In genomic region chr9:110057200-110057599, GRCm38 (mm10) we compare ENCODE assay signal across 20 mouse cellular contexts.
DNase-seq lines count a peak whose midpoint lies in the region; ATAC-seq and TF ChIP-seq lines count a peak whose summit lies in the region.
"Had no signal": no experiment of that assay in that cellular context is flagged by ENCODE, and none has a peak within 500 bp of the region (broad histone marks: within the 10 kb centered on the region; RNA-seq: fewer than 3 reads in every experiment).

No protein-coding gene starts in this region.

- ATAC-seq in lung, embryonic 14.5 days (ENCODE audit: insufficient read depth) = peak; percentile 69
- ATAC-seq: CD4-positive, CD25-positive, alpha-beta regulatory T cell, adult 4 months; intestine, embryonic 15.5 days; liver, postnatal 0 days; midbrain, embryonic 15.5 days; Patski had no signal

- peak overlapping the region; percentile 2 for H3K27ac ChIP-seq in gastrocnemius, adult 2 months
- no peak overlapping the region for H3K27ac ChIP-seq in kidney, adult 2 months (ENCODE audit: insufficient read depth, low read depth, low read length)
- H3K27ac ChIP-seq in lung, embryonic 14.5 days (ENCODE audit: low read depth) = no peak overlapping the region
- H3K27ac ChIP-seq: forebrain, embryonic 12.5 days; left cerebral cortex, adult 2 months; limb, embryonic 10.5 days; midbrain, embryonic 15.5 days had no signal

- H3K9ac ChIP-seq in lung, embryonic 14.5 days = no peak overlapping the region
- H3K9ac ChIP-seq: forebrain, embryonic 12.5 days; intestine, embryonic 15.5 days; liver, postnatal 0 days; midbrain, embryonic 15.5 days had no signal

- H3K27me3 ChIP-seq in kidney, adult 2 months (replicated peaks; ENCODE audit: control insufficient read depth, insufficient read depth, low read length) = no peaks in the 10 kb centered on the region
- H3K27me3 ChIP-seq in lung, embryonic 14.5 days (ENCODE audit: insufficient read depth, low read length) = no peaks in the 10 kb centered on the region
- H3K27me3 ChIP-seq: forebrain, embryonic 12.5 days; intestine, embryonic 15.5 days; midbrain, embryonic 15.5 days; Patski had no signal

- no peaks in the 10 kb centered on the region for H3K9me3 ChIP-seq in lung, embryonic 14.5 days (ENCODE audit: low read depth, low read length)
- H3K9me3 ChIP-seq: forebrain, embryonic 12.5 days; intestine, embryonic 15.5 days; limb, embryonic 10.5 days; midbrain, embryonic 15.5 days had no signal

- H3K36me3 ChIP-seq in kidney, adult 2 months (ENCODE audit: control insufficient read depth, insufficient read depth, low read length) = no peaks in the 10 kb centered on the region
- no peaks in the 10 kb centered on the region for H3K36me3 ChIP-seq in lung, embryonic 14.5 days (ENCODE audit: insufficient read depth)
- H3K36me3 ChIP-seq: forebrain, embryonic 12.5 days; intestine, embryonic 15.5 days; midbrain, embryonic 15.5 days had no signal

- H3K4me3 ChIP-seq in gastrocnemius, adult 2 months = no peak overlapping the region
- H3K4me3 ChIP-seq in kidney, adult 2 months (ENCODE audit: insufficient read depth, low read depth, low read length) = no peak overlapping the region
- H3K4me3 ChIP-seq in lung, embryonic 14.5 days (ENCODE audit: low read depth, low read length) = no peak overlapping the region
- H3K4me3 ChIP-seq: forebrain, embryonic 12.5 days; intestine, embryonic 15.5 days; left cerebral cortex, adult 2 months; limb, embryonic 10.5 days; midbrain, embryonic 15.5 days had no signal

- H3K4me2 ChIP-seq in lung, embryonic 14.5 days = no peak overlapping the region
- H3K4me2 ChIP-seq: forebrain, embryonic 12.5 days; intestine, embryonic 15.5 days; midbrain, embryonic 15.5 days had no signal

- no peak for DNase-seq in gastrocnemius, adult 2 months
- DNase-seq in gastrocnemius, postnatal 4 days (ENCODE audit: low spot score in 2 of 2) = no peak
- DNase-seq in kidney, adult 2 months = peak; percentile 34
- DNase-seq in kidney, postnatal 25 days = no peak
- peak; percentile 73 for DNase-seq in lung, embryonic 14.5 days
- DNase-seq in lung, postnatal 4 days = no peak
- DNase-seq in thymus, postnatal 0 days (ENCODE audit: low spot score) = peak; percentile 11
- DNase-seq in thymus, adult 18-20 months = no peak
- DNase-seq: adrenal gland, adult 8-10 months; cerebellum, adult 9-11 months; heart, adult 18-20 months; liver, postnatal 0 days; thymus, postnatal 25 days had no signal

- no peaks in the 10 kb centered on the region for H3K4me1 ChIP-seq in kidney, adult 2 months (ENCODE audit: control insufficient read depth, insufficient read depth, low read length)
- H3K4me1 ChIP-seq in lung, embryonic 14.5 days (ENCODE audit: insufficient read depth) = no peaks in the 10 kb centered on the region

- no peak for TF ChIP-seq POLR2A in kidney, adult 2 months (IDR thresholded peaks at IDR 0.05; ENCODE audit: low read depth, low read length)

- intact Hi-C loops in gastrocnemius, adult 2 months (cut with DNase I) = no loop called here

- 85% methylated on average over 1 of the region's 1 CpGs for WGBS in kidney, adult 2 months
- 86% methylated on average over 1 of the region's 1 CpGs for WGBS in lung, embryonic 14.5 days

- TF ChIP-seq CTCF in gastrocnemius, adult 2 months (IDR thresholded peaks at IDR 0.05) = no peak
- TF ChIP-seq CTCF in kidney, adult 2 months (conservative IDR thresholded peaks at IDR 0.05; ENCODE audit: insufficient read depth, insufficient read length, low read depth, low read length) = no peak
- no peak for TF ChIP-seq CTCF in lung, embryonic 14.5 days (IDR thresholded peaks at IDR 0.05; ENCODE audit: low read depth)

Comparison
In these comparisons a context has a peak if more than half of its experiments do, and no peak if none do; other contexts are left out.
1. DNase-seq: peak in kidney, adult 2 months (single experiment), lung, embryonic 14.5 days (single experiment) and thymus, postnatal 0 days (single experiment); none in gastrocnemius, adult 2 months (single experiment), gastrocnemius, postnatal 4 days (0 of 2), kidney, postnatal 25 days (0 of 2), lung, postnatal 4 days (0 of 2) and thymus, adult 18-20 months (0 of 2).